Mouse (Mus musculus): ENCODE data around the gene Dnajc12.

DNA sequence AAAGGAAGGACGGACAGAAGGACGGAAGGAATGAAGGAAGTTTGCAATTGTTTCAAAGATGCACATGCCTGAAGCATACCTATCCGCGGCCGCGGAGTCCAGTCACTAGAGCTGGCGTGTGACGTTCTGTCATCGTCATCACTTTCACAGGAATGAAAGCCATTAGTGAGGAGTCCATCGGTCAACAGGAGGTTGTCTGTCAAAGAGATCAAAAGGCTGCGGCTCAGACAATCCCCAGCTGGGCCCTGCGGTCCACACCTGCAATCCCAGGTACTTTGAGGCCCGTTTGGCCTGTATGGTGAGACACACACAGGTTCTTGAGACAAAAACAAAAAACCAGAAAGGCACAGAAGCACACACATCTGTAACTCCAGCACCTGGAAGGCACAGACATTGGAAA is 45.3 kb upstream of the Dnajc12 start:
- TF ChIP-seq GATA1 (IDR thresholded peaks at IDR 0.05; ENCODE audit: low read length) (no peak), TAL1 (IDR thresholded peaks at IDR 0.05; ENCODE audit: low read length) (no peak)

All from erythroblast, embryonic 14.5 days (primary cell).